Mouse (Mus musculus): Measurements from ENCODE around the gene Tom1l2. TPM values are rescaled to one million over a fixed set of nuclear protein-coding genes. Genes with fewer than 3 reads are reported as not detected.

The Tom1l2 gene
- polyA plus RNA-seq, 2 experiments, result 21.5 to 36.0 TPM

GRCm38 (mm10) chr11:60211152-60211551 lies 141.6 kb downstream of the Tom1l2 start:
- DNase-seq (ENCODE audit: low spot score) (no peak), ATAC-seq (ENCODE audit: low FRiP score, low read depth) (no peak)
- no peak for TF ChIP-seq POLR2A (IDR thresholded peaks at IDR 0.05; ENCODE audit: borderline replicate concordance, extremely low read depth, insufficient read depth, insufficient read length)
- H3K27me3 ChIP-seq (ENCODE audit: control insufficient read depth, insufficient read depth, low read length), result no peaks in the 10 kb centered on the region
- H3K4me1 ChIP-seq (ENCODE audit: control insufficient read depth, insufficient read depth, low read length), result peaks cover 55% of the 10 kb centered on the region
- H3K9me3 ChIP-seq (ENCODE audit: control insufficient read depth, low read length), result no peaks in the 10 kb centered on the region
- H3K4me2 ChIP-seq (replicated peaks; ENCODE audit: low read depth, low read length, severe bottlenecking), result peak overlapping the region; percentile 68; the same call in 1 of the 2 replicates
- H3K27ac ChIP-seq (replicated peaks; ENCODE audit: low read depth, low read length), result peak overlapping the region; percentile 78; the same call in 1 of the 2 replicates
- 51% methylated on average over 3 of the region's 3 CpGs for WGBS
- H3K9ac ChIP-seq (ENCODE audit: low read depth, low read length, severe bottlenecking), result no peak overlapping the region
- H3K4me3 ChIP-seq (replicated peaks; ENCODE audit: low read length), result 0 out of 2 replicates have a peak overlapping the region, but pooled peaks have one; percentile 43
- peaks cover 11% of the 10 kb centered on the region for H3K36me3 ChIP-seq (ENCODE audit: control insufficient read depth, insufficient read depth, low read length)

- ATAC-seq (ENCODE audit: low FRiP score, low read depth), result peak; percentile 89
- Histone ChIP-seq H3K27ac (replicated peaks; ENCODE audit: low read depth, low read length) (peak overlapping the region; percentile 78), H3K36me3 (ENCODE audit: control insufficient read depth, insufficient read depth, low read length) (peaks cover 20% of the 10 kb centered on the region), H3K27me3 (ENCODE audit: control insufficient read depth, insufficient read depth, low read length) (no peaks in the 10 kb centered on the region), H3K4me3 (replicated peaks; ENCODE audit: low read length) (peak overlapping the region; percentile 43), H3K4me1 (ENCODE audit: control insufficient read depth, insufficient read depth, low read length) (peaks cover 55% of the 10 kb centered on the region), H3K9me3 (ENCODE audit: control insufficient read depth, low read length) (no peaks in the 10 kb centered on the region), H3K4me2 (replicated peaks; ENCODE audit: low read depth, low read length, severe bottlenecking) (peak overlapping the region; percentile 68), H3K9ac (ENCODE audit: low read depth, low read length, severe bottlenecking) (peak overlapping the region; percentile 31)
- 0 out of 2 replicates have a peak, but pooled peaks have one; percentile 26 for TF ChIP-seq POLR2A (IDR thresholded peaks at IDR 0.05; ENCODE audit: borderline replicate concordance, extremely low read depth, insufficient read depth, insufficient read length)
- peak; percentile 94 for DNase-seq (ENCODE audit: low spot score)
- WGBS, result under 1% methylated on average over 45 of the region's 47 CpGs
Measured at GRCm38 (mm10) chr11:60210305-60210724, 142.4 kb downstream of the Tom1l2 start.

DNA sequence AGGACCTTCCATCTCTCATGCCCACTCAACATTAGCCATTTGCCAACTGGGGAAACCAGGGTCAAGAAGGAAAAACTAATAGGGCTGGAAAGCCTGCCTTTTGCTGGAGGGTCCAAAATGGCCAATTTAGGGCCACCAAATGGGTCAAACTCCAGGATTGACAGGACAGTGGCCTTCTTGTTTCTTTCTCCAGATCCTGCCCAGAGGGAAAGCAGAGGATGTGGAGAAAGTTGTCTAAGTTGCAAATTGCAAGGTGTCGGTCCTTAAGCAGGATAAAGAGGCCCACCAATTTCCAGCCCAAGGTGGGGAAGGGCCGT lies 142.8 kb downstream of the Tom1l2 start:
- H3K9ac ChIP-seq (ENCODE audit: low read depth, low read length, severe bottlenecking), result peak overlapping the region; percentile 31
- H3K4me3 ChIP-seq (replicated peaks; ENCODE audit: low read length), result peak overlapping the region; percentile 43
- DNase-seq (ENCODE audit: low spot score) (no peak), ATAC-seq (ENCODE audit: low FRiP score, low read depth) (no peak)
- peaks cover 24% of the 10 kb centered on the region for H3K36me3 ChIP-seq (ENCODE audit: control insufficient read depth, insufficient read depth, low read length)
- TF ChIP-seq POLR2A (IDR thresholded peaks at IDR 0.05; ENCODE audit: borderline replicate concordance, extremely low read depth, insufficient read depth, insufficient read length), result no peak
- no peaks in the 10 kb centered on the region for H3K9me3 ChIP-seq (ENCODE audit: control insufficient read depth, low read length)
- H3K27ac ChIP-seq (replicated peaks; ENCODE audit: low read depth, low read length), result peak overlapping the region; percentile 75
- peaks cover 55% of the 10 kb centered on the region for H3K4me1 ChIP-seq (ENCODE audit: control insufficient read depth, insufficient read depth, low read length)
- no peaks in the 10 kb centered on the region for H3K27me3 ChIP-seq (ENCODE audit: control insufficient read depth, insufficient read depth, low read length)
- peak overlapping the region; percentile 68 for H3K4me2 ChIP-seq (replicated peaks; ENCODE audit: low read depth, low read length, severe bottlenecking)
- WGBS, result 3% methylated on average over 2 of the region's 2 CpGs

GRCm38 (mm10) chr11:60209217-60209932 lies 143.3 kb downstream of the Tom1l2 start:
- WGBS, result 23% methylated on average over 7 of the region's 7 CpGs
- H3K27ac ChIP-seq (replicated peaks; ENCODE audit: low read depth, low read length), result peak overlapping the region; percentile 75
- H3K4me2 ChIP-seq (replicated peaks; ENCODE audit: low read depth, low read length, severe bottlenecking), result peak overlapping the region; percentile 68
- TF ChIP-seq POLR2A (IDR thresholded peaks at IDR 0.05; ENCODE audit: borderline replicate concordance, extremely low read depth, insufficient read depth, insufficient read length), result no peak
- peak; percentile 73 for DNase-seq (ENCODE audit: low spot score)
- H3K4me3 ChIP-seq (replicated peaks; ENCODE audit: low read length), result peak overlapping the region; percentile 43
- 0 out of 2 replicates have a peak, but pooled peaks have one; percentile 10 for ATAC-seq (ENCODE audit: low FRiP score, low read depth)
- no peaks in the 10 kb centered on the region for H3K9me3 ChIP-seq (ENCODE audit: control insufficient read depth, low read length)
- H3K36me3 ChIP-seq (ENCODE audit: control insufficient read depth, insufficient read depth, low read length), result peaks cover 29% of the 10 kb centered on the region
- H3K9ac ChIP-seq (ENCODE audit: low read depth, low read length, severe bottlenecking), result peak overlapping the region; percentile 31
- H3K27me3 ChIP-seq (ENCODE audit: control insufficient read depth, insufficient read depth, low read length), result no peaks in the 10 kb centered on the region
- peaks cover 55% of the 10 kb centered on the region for H3K4me1 ChIP-seq (ENCODE audit: control insufficient read depth, insufficient read depth, low read length)

DNA sequence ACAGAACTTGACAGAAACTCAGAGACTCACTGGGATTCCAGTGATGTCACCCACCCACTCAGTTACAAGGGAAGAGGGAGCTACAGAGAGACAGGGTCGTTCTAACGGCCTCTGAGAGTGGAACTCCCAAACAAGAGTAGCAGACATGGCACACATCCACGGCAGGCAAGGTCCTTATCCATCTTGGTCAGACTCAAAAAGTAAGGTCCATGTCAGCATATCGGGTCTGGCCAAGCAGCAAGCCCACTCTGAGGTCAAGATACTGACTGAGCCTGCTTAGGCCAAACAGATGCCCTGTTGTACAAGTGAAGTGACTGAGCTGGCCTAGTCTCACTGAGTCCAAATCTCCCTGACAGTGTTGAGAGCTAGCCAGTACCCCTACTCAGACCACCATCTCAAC lies 144.0 kb downstream of the Tom1l2 start:
- WGBS, result 46% methylated on average over 4 of the region's 4 CpGs
- peak overlapping the region; percentile 43 for H3K4me3 ChIP-seq (replicated peaks; ENCODE audit: low read length)
- TF ChIP-seq POLR2A (IDR thresholded peaks at IDR 0.05; ENCODE audit: borderline replicate concordance, extremely low read depth, insufficient read depth, insufficient read length), result no peak
- peak overlapping the region; percentile 31 for H3K9ac ChIP-seq (ENCODE audit: low read depth, low read length, severe bottlenecking)
- H3K36me3 ChIP-seq (ENCODE audit: control insufficient read depth, insufficient read depth, low read length), result peaks cover 36% of the 10 kb centered on the region
- ATAC-seq (ENCODE audit: low FRiP score, low read depth) (no peak), DNase-seq (ENCODE audit: low spot score) (no peak)
- no peaks in the 10 kb centered on the region for H3K27me3 ChIP-seq (ENCODE audit: control insufficient read depth, insufficient read depth, low read length)
- H3K27ac ChIP-seq (replicated peaks; ENCODE audit: low read depth, low read length), result peak overlapping the region; percentile 43; the same call in 1 of the 2 replicates
- no peaks in the 10 kb centered on the region for H3K9me3 ChIP-seq (ENCODE audit: control insufficient read depth, low read length)
- peaks cover 55% of the 10 kb centered on the region for H3K4me1 ChIP-seq (ENCODE audit: control insufficient read depth, insufficient read depth, low read length)
- H3K4me2 ChIP-seq (replicated peaks; ENCODE audit: low read depth, low read length, severe bottlenecking), result peak overlapping the region; percentile 68

All from limb, embryonic 14.5 days (tissue).